Mouse (Mus musculus) ES-Bruce4 (cell line): ENCODE results near the gene Rab4b. TPM values are rescaled to one million over a fixed set of nuclear protein-coding genes. Genes with fewer than 3 reads are reported as not detected.

Source experiments
- H3K27ac ChIP-seq: 2 replicates; pipeline ENCODE4 v1.5.1; 2012; ENCODE audit warnings: low read length, inconsistent platforms; ENCODE audit not compliant: insufficient read depth
- H3K27me3 ChIP-seq: 2 replicates; pipeline ENCODE4 v1.6.1; 2012; ENCODE audit warnings: mild to moderate bottlenecking, low read length, inconsistent platforms; ENCODE audit not compliant: control insufficient read depth, poor library complexity, insufficient read depth, severe bottlenecking
- H3K36me3 ChIP-seq: 2 replicates; pipeline ENCODE4 v1.6.1; 2012; ENCODE audit warnings: inconsistent platforms, mild to moderate bottlenecking, low read length, moderate library complexity; ENCODE audit not compliant: control insufficient read depth, poor library complexity, insufficient read depth, severe bottlenecking
- H3K4me1 ChIP-seq: one replicate; pipeline ENCODE4 v1.8.1; 2011; ENCODE audit warnings: low read length; ENCODE audit not compliant: control insufficient read depth, insufficient read depth
- H3K4me3 ChIP-seq: 2 replicates; pipeline ENCODE4 v1.5.1; 2011; ENCODE audit warnings: low read depth, mild to moderate bottlenecking, low read length
- H3K9ac ChIP-seq: 2 replicates; pipeline ENCODE4 v1.6.1; 2012; ENCODE audit warnings: low read depth, mild to moderate bottlenecking, inconsistent platforms; ENCODE audit not compliant: poor library complexity, severe bottlenecking
- H3K9me3 ChIP-seq: replicated peaks from 2 replicates; pipeline ENCODE4 v1.6.1; 2012; ENCODE audit warnings: mild to moderate bottlenecking, low read length, inconsistent platforms; ENCODE audit not compliant: control insufficient read depth, poor library complexity, insufficient read depth, severe bottlenecking
- CTCF ChIP-seq: IDR thresholded peaks from one replicate; pipeline ENCODE4 v1.8.1; 2011; ENCODE audit warnings: low read depth, low read length
- EP300 ChIP-seq: IDR thresholded peaks from 2 replicates; pipeline ENCODE4 v1.6.1; 2011; ENCODE audit warnings: low read depth, low read length; ENCODE audit not compliant: insufficient read depth
- POLR2A ChIP-seq: IDR thresholded peaks from one replicate; pipeline ENCODE4 v1.8.1; 2011; ENCODE audit warnings: low read length; ENCODE audit not compliant: insufficient read depth
- polyA plus RNA-seq: library from polyadenylated mRNA; stranded (reverse); fragments of >200 nt; gene quantifications from 2 replicates; pipeline ENCODE4 v1.2.4, GENCODE M21; 2011; ENCODE audit warnings: low read depth; ENCODE audit not compliant: missing spikeins, insufficient read depth, insufficient read length

Rab4b gene
- polyA plus RNA-seq, 1 experiment = 35.8 TPM

DNA sequence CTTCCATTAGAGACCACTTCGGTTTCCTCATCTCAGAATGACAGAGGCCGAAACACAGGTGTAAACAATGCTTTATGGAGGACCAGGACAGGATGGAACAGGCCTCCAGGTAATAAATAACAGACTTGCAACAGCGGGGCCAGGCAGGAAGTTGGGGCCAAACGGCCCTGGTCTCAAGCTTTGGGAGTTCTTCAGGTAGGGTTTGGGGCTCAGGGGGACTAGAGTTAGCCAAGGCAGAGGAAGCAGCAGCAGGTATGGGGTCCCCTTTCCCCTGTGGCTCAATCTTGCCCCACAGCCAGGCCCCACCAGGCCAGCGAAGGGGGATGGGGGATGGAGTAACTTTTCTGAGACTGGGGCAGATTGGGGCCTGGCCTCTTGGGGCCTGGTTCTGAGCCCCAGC lies 10.3 kb downstream of the Rab4b start:
- no peak for TF ChIP-seq CTCF
- TF ChIP-seq POLR2A = no peak
- TF ChIP-seq EP300 = no peak
- no peak overlapping the region for H3K9ac ChIP-seq
- H3K27ac ChIP-seq = no peak overlapping the region
- peaks cover 2% of the 10 kb centered on the region for H3K4me1 ChIP-seq
- no peak overlapping the region for H3K4me3 ChIP-seq
- no peaks in the 10 kb centered on the region for H3K36me3 ChIP-seq
- no peaks in the 10 kb centered on the region for H3K9me3 ChIP-seq
- no peaks in the 10 kb centered on the region for H3K27me3 ChIP-seq

DNA sequence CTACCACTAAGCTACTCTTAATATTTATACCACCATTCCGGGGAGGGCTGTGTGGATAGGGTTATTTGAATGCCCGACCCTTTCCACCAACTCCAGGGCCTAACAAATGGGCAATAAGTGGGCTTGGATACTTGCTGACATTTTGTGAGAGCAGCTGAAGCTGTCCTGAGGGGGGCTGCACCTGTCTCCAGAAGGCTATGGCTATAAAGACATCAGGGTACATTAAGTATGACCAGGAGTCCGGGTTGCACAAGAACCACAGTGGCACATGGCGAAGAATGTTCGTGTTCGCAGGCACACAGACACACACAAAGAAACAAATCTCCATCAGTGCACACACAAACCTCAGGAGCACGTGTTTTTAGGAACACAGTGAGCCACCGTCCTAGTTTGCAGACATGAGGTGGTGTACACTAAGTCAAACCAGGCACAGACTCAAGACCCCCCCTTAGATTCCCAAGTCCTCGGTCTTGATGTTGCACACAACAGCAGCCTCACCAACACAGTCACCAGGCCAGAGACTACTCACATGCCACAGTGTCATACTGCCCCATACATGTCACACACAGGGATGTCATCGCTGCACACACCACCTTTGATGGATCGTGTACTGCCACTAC lies 11.1 kb downstream of the Rab4b start:
- no peaks in the 10 kb centered on the region for H3K36me3 ChIP-seq
- 0 out of 2 replicates have a peak overlapping the region, but pooled peaks have one; percentile 14 for H3K27ac ChIP-seq
- H3K4me1 ChIP-seq = no peaks in the 10 kb centered on the region
- H3K4me3 ChIP-seq = no peak overlapping the region
- no peaks in the 10 kb centered on the region for H3K27me3 ChIP-seq
- H3K9ac ChIP-seq = no peak overlapping the region
- no peaks in the 10 kb centered on the region for H3K9me3 ChIP-seq
- TF ChIP-seq POLR2A (no peak), CTCF (no peak), EP300 (no peak)

DNA sequence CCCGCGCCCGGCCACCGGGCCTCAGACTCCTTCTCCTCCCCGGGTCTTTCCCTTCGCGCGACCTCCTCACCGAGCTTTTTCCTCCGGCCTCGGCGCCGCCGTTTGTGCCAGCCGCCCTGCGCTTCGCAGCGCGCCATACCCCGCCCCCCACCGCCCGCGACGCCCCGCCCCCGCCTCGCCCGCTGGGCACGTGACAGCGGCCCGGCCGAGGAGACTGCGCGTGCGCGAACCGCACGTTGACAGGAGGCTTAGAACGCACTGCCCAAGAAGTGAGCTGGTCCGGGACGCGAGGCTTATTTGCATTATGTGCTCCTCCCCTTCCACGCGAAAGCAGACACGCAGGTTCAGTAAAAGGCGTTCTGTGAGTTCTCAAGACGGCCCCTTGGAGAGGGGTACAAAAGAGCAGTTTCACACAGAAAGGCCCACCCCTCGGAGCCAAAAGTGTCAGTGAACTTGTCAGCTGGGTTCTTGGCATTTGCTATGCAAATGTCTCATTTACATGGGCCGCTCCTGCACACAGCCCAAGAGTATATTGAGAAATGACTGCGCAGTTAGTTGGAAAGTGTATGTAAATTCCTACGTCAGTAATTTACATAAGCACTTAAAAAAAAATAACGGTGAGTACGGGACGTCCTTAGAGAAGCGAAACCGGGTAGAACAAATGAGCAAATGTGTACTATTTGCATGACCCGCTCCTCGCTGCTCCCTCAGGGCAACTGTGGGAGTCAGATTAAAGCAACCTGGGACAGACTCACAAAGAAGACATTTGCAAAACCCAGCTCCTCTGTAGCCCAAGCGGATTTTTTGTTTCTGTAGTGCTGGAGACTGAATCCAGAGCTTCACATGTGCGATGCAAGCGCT lies 11.9 kb downstream of the Rab4b start, which contains the start of gene Egln2:
TSS of gene Egln2 (minus strand) at position 189 of the 861 bp plus-strand sequence.
- no peaks in the 10 kb centered on the region for H3K9me3 ChIP-seq
- H3K27ac ChIP-seq = peak within 1 kb of the TSS; percentile 42; the same call in 1 of the 2 replicates
- TF ChIP-seq EP300 (no peak), POLR2A (no peak), CTCF (no peak)
- H3K4me1 ChIP-seq = no peaks in the 10 kb centered on the region
- H3K36me3 ChIP-seq = no peaks in the 10 kb centered on the region
- H3K9ac ChIP-seq = peak within 1 kb of the TSS; percentile 82
- no peaks in the 10 kb centered on the region for H3K27me3 ChIP-seq
- H3K4me3 ChIP-seq = peak within 1 kb of the TSS; percentile 97

GRCm38 (mm10) chr7:27166229-27166613 lies 12.5 kb downstream of the Rab4b start:
- Histone ChIP-seq H3K27ac (peak overlapping the region; percentile 42; the same call in 1 of the 2 replicates), H3K4me3 (peak overlapping the region; percentile 97), H3K9ac (peak overlapping the region; percentile 82), H3K27me3 (no peaks in the 10 kb centered on the region), H3K4me1 (no peaks in the 10 kb centered on the region), H3K9me3 (no peaks in the 10 kb centered on the region), H3K36me3 (no peaks in the 10 kb centered on the region)
- TF ChIP-seq POLR2A (peak; percentile 14), CTCF (no peak), EP300 (no peak)

GRCm38 (mm10) chr7:27165696-27166095 lies 13.0 kb downstream of the Rab4b start:
- H3K36me3 ChIP-seq = no peaks in the 10 kb centered on the region
- H3K4me1 ChIP-seq = no peaks in the 10 kb centered on the region
- H3K27ac ChIP-seq = peak overlapping the region; percentile 42; the same call in 1 of the 2 replicates

More at GRCm38 (mm10) chr7:27165696-27166095, 13.0 kb downstream of the Rab4b start:
- TF ChIP-seq CTCF (no peak), POLR2A (no peak), EP300 (no peak)
- peak overlapping the region; percentile 97 for H3K4me3 ChIP-seq
- H3K9ac ChIP-seq = peak overlapping the region; percentile 82
- H3K27me3 ChIP-seq = no peaks in the 10 kb centered on the region
- no peaks in the 10 kb centered on the region for H3K9me3 ChIP-seq
